Mouse (Mus musculus) ES-E14 (cell line): ENCODE data around the gene Ccdc148.

ENCODE experiments used
- CHD2 ChIP-seq: IDR thresholded peaks from 2 replicates; pipeline ENCODE4 v1.6.1; 2014; ENCODE audit warnings: mild to moderate bottlenecking, low read depth, low read length, inconsistent platforms
- MAFK ChIP-seq: IDR thresholded peaks from 2 replicates; pipeline ENCODE4 v1.6.1; 2014; ENCODE audit warnings: mild to moderate bottlenecking, low read depth, low read length, inconsistent platforms; ENCODE audit not compliant: insufficient read depth
- ZC3H11A ChIP-seq: IDR thresholded peaks from 2 replicates; pipeline ENCODE4 v1.6.1; 2012; ENCODE audit warnings: low read depth, mild to moderate bottlenecking, inconsistent platforms, low read length, borderline replicate concordance
- ZNF384 ChIP-seq: IDR thresholded peaks from 2 replicates; pipeline ENCODE4 v1.6.1; 2012; ENCODE audit warnings: low read depth, low read length, inconsistent platforms

DNA sequence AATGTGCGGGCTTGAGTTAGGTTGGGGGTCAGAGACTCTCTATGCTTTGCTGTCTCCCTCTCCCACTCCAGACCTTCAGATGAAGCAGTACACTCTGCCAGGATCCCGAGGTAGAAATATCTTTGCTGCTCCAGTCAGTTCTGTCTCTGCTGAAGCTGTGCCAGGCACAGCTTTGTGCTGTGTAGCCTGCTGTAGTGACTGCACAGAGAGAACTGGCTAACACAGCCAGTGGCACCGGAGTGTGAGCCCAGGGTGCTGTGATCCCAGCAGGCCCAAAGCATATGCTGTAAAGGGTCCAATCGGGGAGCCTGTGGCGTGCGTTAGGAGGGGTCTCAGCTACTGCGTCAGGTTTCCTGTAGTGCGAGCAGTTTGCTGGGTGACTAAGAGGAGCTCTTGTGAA, 27.8 kb upstream of the Ccdc148 start:
- TF ChIP-seq ZNF384 (no peak), MAFK (no peak), ZC3H11A (no peak), CHD2 (no peak)
